Mouse (Mus musculus) hematopoietic multipotent progenitor cell, adult 10-12 weeks (in vitro differentiated cells): ENCODE results near the gene Trappc13. TPM values are rescaled to one million over a fixed set of nuclear protein-coding genes. Genes with fewer than 3 reads are reported as not detected.

Experiments used
- polyA plus RNA-seq: library from polyadenylated mRNA; stranded (reverse); fragments of >175 nt; gene quantifications from 2 replicates; pipeline ENCODE4 v1.2.3, GENCODE M21; 2012; ENCODE audit warnings: low replicate concordance

Trappc13 gene
- 0.79 and 3.5 TPM in 2 replicates for polyA plus RNA-seq

GRCm38 (mm10) chr13:104177796-104178649, at the start of gene Trappc13:
Gene Trappc13 (minus strand): TSS chr13:104178469.

GRCm38 (mm10) chr13:104178650-104179121, 417 bp upstream of the Trappc13 start, which contains the start of gene Trim23:
Gene Trim23 (plus strand): TSS chr13:104178797.

DNA sequence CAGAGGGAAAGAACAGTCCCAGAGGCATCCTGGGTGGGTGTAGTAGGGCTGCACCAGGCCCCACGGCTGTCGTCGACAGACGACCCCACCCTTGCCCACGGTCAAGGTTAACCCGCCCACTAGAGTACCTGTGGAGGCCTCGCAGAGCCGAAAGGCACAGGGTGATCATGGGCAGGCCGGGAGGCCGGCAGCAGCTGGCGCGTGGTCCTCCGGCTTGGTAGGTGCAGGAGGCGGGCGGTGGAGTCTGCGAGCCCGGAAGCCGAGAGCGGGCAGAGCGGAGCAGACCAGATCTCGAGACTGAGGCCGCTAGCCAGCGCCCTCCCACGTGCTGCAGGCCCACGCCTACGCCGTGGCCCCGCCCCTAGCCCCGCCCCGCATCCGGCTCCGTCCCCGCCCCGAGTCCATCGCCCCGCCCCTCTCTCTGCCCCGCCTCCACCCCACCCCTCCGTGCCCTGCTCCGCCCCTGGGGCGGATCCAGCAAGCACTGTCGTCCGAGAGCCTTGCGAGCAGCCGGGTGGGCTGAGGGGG, 68.9 kb downstream of the Trappc13 start, which contains the start of the genes Nln and Sgtb:
TSS of gene Nln (minus strand) at position 327 of the 528 bp plus-strand sequence.
TSS of gene Sgtb (plus strand) at position 454 of the 528 bp plus-strand sequence.

Other genes starting within 250 kb of the Trappc13 start
- 8.7 and 11.8 TPM in 2 replicates for gene Nln, start 68.9 kb downstream of the Trappc13 start, polyA plus RNA-seq
- gene Sgtb, start 68.7 kb downstream of the Trappc13 start, polyA plus RNA-seq, result 0.35 and 0.48 TPM in 2 replicates
- gene Trim23, start 328 bp upstream of the Trappc13 start, polyA plus RNA-seq, result 1.4 and 1.8 TPM in 2 replicates
- 1.3 TPM in 1 of 2 replicates, not detected in the other for gene Cenpk, start 50.1 kb upstream of the Trappc13 start, polyA plus RNA-seq
- gene Ppwd1, start 50.4 kb upstream of the Trappc13 start, polyA plus RNA-seq, result 1.2 and 3.9 TPM in 2 replicates
- 0.87 and 1.0 TPM in 2 replicates for gene Adamts6, start 109.4 kb upstream of the Trappc13 start, polyA plus RNA-seq